Mouse (Mus musculus): ENCODE results near the gene Mipol1. TPM values are rescaled to one million over a fixed set of nuclear protein-coding genes. Genes with fewer than 3 reads are reported as not detected.

Mipol1 gene
- polyA plus RNA-seq, 1 experiment from 2014 or later = 5.6 TPM

DNA sequence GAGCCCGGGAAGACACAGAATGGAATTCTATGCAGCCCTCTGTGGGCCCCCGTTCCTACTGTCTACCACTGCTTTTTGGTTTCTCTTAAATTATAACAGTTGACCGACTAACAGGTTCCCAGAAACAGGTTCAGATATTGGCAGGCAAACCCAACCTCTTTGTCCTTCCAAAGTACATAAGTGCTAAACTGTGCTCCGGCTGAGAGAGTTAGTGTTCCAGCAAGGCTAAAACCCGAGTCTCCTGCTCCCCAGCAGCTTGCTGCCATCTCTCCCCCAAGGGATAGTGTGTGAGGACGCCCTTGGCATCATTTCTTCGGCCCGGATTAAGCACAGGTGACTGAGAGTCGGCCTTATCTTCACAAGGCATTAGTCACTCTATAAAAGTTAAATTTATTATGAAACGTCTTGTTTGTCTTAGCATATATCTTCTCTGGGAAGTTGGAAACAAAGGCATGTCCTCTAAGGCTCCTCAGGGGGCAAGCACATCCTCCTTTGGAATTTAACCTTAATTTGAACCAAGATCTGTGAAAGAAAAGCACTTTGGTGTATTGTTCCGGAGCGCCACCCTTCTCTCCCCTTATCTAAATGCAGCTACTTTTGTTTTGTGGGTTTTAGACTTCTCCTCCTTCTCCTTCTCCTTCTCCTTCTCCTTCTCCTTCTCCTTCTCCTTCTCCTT, 285.6 kb downstream of the Mipol1 start:
- H3K9me3 ChIP-seq (ENCODE audit: control insufficient read depth, low read length) = no peaks in the 10 kb centered on the region
- no peak overlapping the region for H3K4me3 ChIP-seq (ENCODE audit: low read length)
- H3K4me1 ChIP-seq (ENCODE audit: control insufficient read depth, insufficient read depth, low read depth, low read length) = no peaks in the 10 kb centered on the region
- H3K4me2 ChIP-seq (ENCODE audit: low read length) = no peak overlapping the region
- H3K27ac ChIP-seq (ENCODE audit: low read depth, low read length) = no peak overlapping the region
- ATAC-seq = no peak
- H3K36me3 ChIP-seq (ENCODE audit: control insufficient read depth, insufficient read depth, low read length) = no peaks in the 10 kb centered on the region
- no peaks in the 10 kb centered on the region for H3K27me3 ChIP-seq (replicated peaks; ENCODE audit: control insufficient read depth, insufficient read depth, low read length)
- WGBS = 41% methylated on average over 12 of the region's 12 CpGs
- no peak overlapping the region for H3K9ac ChIP-seq (ENCODE audit: low read depth, low read length)

GRCm38 (mm10) chr12:57528335-57528734, 298.1 kb downstream of the Mipol1 start:
- no peaks in the 10 kb centered on the region for H3K9me3 ChIP-seq (ENCODE audit: control insufficient read depth, low read length)

GRCm38 (mm10) chr12:57530474-57530873, 300.2 kb downstream of the Mipol1 start:
- peak; percentile 77; the same call in 1 of the 2 replicates for ATAC-seq
- no peaks in the 10 kb centered on the region for H3K4me1 ChIP-seq (ENCODE audit: control insufficient read depth, insufficient read depth, low read depth, low read length)
- no peak overlapping the region for H3K9ac ChIP-seq (ENCODE audit: low read depth, low read length)
- 4% methylated on average over 9 of the region's 9 CpGs for WGBS
- H3K9me3 ChIP-seq (ENCODE audit: control insufficient read depth, low read length) = no peaks in the 10 kb centered on the region
- H3K27me3 ChIP-seq (replicated peaks; ENCODE audit: control insufficient read depth, insufficient read depth, low read length) = peaks cover 43% of the 10 kb centered on the region
- H3K27ac ChIP-seq (ENCODE audit: low read depth, low read length) = no peak overlapping the region
- H3K36me3 ChIP-seq (ENCODE audit: control insufficient read depth, insufficient read depth, low read length) = no peaks in the 10 kb centered on the region
- H3K4me3 ChIP-seq (ENCODE audit: low read length) = no peak overlapping the region
- H3K4me2 ChIP-seq (ENCODE audit: low read length) = no peak overlapping the region

More at GRCm38 (mm10) chr12:57528335-57528734, 298.1 kb downstream of the Mipol1 start:
- H3K36me3 ChIP-seq (ENCODE audit: control insufficient read depth, insufficient read depth, low read length) = no peaks in the 10 kb centered on the region
- H3K27me3 ChIP-seq (replicated peaks; ENCODE audit: control insufficient read depth, insufficient read depth, low read length) = peaks cover 23% of the 10 kb centered on the region
- 79% methylated on average over 4 of the region's 4 CpGs for WGBS
- no peak overlapping the region for H3K4me3 ChIP-seq (ENCODE audit: low read length)
- no peak overlapping the region for H3K9ac ChIP-seq (ENCODE audit: low read depth, low read length)
- H3K4me1 ChIP-seq (ENCODE audit: control insufficient read depth, insufficient read depth, low read depth, low read length) = no peaks in the 10 kb centered on the region
- ATAC-seq = no peak
- H3K27ac ChIP-seq (ENCODE audit: low read depth, low read length) = no peak overlapping the region
- no peak overlapping the region for H3K4me2 ChIP-seq (ENCODE audit: low read length)

DNA sequence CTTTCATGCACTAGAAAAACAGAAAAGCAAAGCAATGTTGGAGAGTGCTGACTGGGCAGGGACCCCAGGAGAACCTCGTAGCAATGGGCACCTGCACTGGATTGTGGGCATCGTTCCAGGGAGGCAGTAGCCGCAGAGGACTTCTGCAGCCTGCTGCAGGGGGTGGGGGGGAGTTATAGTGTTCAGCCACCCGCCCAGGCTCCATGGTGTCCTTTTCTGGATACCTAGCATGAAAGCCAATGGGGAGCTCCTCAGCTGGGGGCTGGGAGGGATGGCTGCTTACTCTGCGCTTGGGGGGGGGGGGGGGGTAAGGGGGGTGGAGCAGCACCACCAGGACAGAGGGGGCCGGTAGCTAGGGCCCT, 304.3 kb downstream of the Mipol1 start:
- Histone ChIP-seq H3K27ac (ENCODE audit: low read depth, low read length) (no peak overlapping the region), H3K9ac (ENCODE audit: low read depth, low read length) (no peak overlapping the region), H3K27me3 (replicated peaks; ENCODE audit: control insufficient read depth, insufficient read depth, low read length) (peaks cover 64% of the 10 kb centered on the region), H3K4me1 (ENCODE audit: control insufficient read depth, insufficient read depth, low read depth, low read length) (no peaks in the 10 kb centered on the region), H3K9me3 (ENCODE audit: control insufficient read depth, low read length) (no peaks in the 10 kb centered on the region), H3K4me3 (ENCODE audit: low read length) (no peak overlapping the region), H3K4me2 (ENCODE audit: low read length) (no peak overlapping the region), H3K36me3 (ENCODE audit: control insufficient read depth, insufficient read depth, low read length) (no peaks in the 10 kb centered on the region)
- ATAC-seq = peak; percentile 51
- 4% methylated on average over 5 of the region's 6 CpGs for WGBS

DNA sequence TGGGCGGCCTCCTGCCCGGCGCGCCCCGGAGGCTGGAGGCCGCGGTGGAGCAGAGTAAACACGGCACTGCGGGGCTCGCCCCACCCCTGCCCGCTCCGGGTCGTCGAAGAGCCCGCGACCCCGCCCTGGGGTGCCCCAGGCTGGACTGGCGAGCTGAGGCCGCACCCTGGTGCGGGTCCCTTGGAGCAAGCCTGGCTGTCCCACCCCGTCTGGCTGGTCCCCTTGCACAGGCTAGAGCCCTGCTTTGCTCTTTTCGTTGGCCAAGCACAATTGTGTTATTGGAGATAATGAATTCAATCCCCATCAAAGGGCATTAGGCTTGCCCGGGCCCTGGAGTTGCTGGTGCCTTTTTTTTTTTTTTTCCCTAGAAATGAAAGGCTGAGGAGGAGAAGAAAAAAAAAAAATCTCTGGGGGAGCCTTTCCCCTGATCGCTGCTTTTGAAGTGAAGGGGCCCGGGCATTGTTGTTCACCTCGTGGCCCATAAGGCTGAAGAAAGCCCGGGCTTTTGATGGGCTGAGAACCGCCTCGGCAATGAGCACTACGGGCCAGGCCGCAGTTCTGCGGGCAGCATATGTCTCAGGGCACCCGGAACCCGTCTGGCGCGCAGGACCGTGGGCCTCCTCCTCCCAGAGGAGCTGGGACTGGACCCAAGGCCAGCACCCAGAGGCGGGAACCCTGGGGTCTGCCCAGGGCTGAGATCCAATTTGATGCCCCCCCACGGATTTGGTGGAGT, 304.8 kb downstream of the Mipol1 start:
- WGBS = 1% methylated on average over 35 of the region's 39 CpGs

GRCm38 (mm10) chr12:57536056-57536908, 306.1 kb downstream of the Mipol1 start:
- no peak for ATAC-seq
- Histone ChIP-seq H3K27me3 (replicated peaks; ENCODE audit: control insufficient read depth, insufficient read depth, low read length) (peaks cover 74% of the 10 kb centered on the region), H3K4me1 (ENCODE audit: control insufficient read depth, insufficient read depth, low read depth, low read length) (no peaks in the 10 kb centered on the region), H3K36me3 (ENCODE audit: control insufficient read depth, insufficient read depth, low read length) (no peaks in the 10 kb centered on the region), H3K9ac (ENCODE audit: low read depth, low read length) (no peak overlapping the region), H3K4me3 (ENCODE audit: low read length) (no peak overlapping the region), H3K27ac (ENCODE audit: low read depth, low read length) (no peak overlapping the region), H3K9me3 (ENCODE audit: control insufficient read depth, low read length) (no peaks in the 10 kb centered on the region), H3K4me2 (ENCODE audit: low read length) (no peak overlapping the region)
- WGBS = under 1% methylated on average over 25 of the region's 25 CpGs

More for the DNA sequence above, 304.8 kb downstream of the Mipol1 start:
- H3K27ac ChIP-seq (ENCODE audit: low read depth, low read length) = no peak overlapping the region
- H3K9ac ChIP-seq (ENCODE audit: low read depth, low read length) = no peak overlapping the region
- peak; percentile 63 for ATAC-seq
- peaks cover 68% of the 10 kb centered on the region for H3K27me3 ChIP-seq (replicated peaks; ENCODE audit: control insufficient read depth, insufficient read depth, low read length)
- H3K36me3 ChIP-seq (ENCODE audit: control insufficient read depth, insufficient read depth, low read length) = no peaks in the 10 kb centered on the region
- no peaks in the 10 kb centered on the region for H3K9me3 ChIP-seq (ENCODE audit: control insufficient read depth, low read length)
- no peaks in the 10 kb centered on the region for H3K4me1 ChIP-seq (ENCODE audit: control insufficient read depth, insufficient read depth, low read depth, low read length)
- no peak overlapping the region for H3K4me2 ChIP-seq (ENCODE audit: low read length)
- H3K4me3 ChIP-seq (ENCODE audit: low read length) = no peak overlapping the region

- 3% methylated on average over 11 of the region's 11 CpGs for WGBS
- no peaks in the 10 kb centered on the region for H3K4me1 ChIP-seq (ENCODE audit: control insufficient read depth, insufficient read depth, low read depth, low read length)
- H3K4me3 ChIP-seq (ENCODE audit: low read length) = no peak overlapping the region
- ATAC-seq = no peak
- no peak overlapping the region for H3K9ac ChIP-seq (ENCODE audit: low read depth, low read length)
- H3K4me2 ChIP-seq (ENCODE audit: low read length) = no peak overlapping the region
- no peaks in the 10 kb centered on the region for H3K9me3 ChIP-seq (ENCODE audit: control insufficient read depth, low read length)
- H3K36me3 ChIP-seq (ENCODE audit: control insufficient read depth, insufficient read depth, low read length) = no peaks in the 10 kb centered on the region
- H3K27ac ChIP-seq (ENCODE audit: low read depth, low read length) = no peak overlapping the region
- peaks cover 73% of the 10 kb centered on the region for H3K27me3 ChIP-seq (replicated peaks; ENCODE audit: control insufficient read depth, insufficient read depth, low read length)
Observed at GRCm38 (mm10) chr12:57536909-57537670, 306.9 kb downstream of the Mipol1 start.

DNA sequence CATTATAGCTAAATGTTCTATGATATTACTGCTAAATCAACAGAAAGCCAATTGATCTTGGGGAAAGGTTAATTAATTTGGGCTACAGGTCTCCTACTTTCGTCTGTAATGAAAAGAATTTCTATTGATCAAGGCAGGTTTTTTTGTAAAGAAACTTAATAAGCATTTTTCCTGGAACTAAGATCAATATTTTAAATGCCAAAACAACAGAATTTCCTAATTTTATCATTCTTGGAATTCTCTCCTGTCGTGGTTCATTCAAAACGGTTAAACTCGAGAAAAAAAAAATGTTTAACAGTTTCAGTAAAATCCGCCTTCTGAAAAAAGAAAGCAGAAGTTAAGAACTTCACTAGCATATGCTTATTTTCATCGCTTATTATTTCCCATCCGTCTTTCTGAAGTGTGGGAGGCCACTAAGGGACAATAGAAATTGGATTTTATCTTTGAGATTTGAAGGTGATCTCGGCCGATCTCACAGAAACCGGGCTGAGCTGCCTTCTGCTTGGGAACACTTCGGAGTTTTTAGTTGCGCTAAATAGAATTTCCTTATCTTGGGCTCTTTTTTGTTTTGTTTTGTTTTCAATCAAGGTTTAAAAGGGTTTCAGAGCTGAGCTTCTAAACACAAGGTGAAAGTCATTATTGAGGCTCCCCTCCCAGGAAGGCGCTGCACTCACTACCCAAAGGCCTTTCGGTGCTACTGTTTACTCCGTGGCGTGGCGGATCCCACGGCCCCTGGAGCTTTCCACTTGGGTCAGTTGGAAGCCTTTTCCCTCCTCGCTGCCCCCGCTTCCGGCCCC, 307.8 kb downstream of the Mipol1 start:
- Histone ChIP-seq H3K9ac (ENCODE audit: low read depth, low read length) (no peak overlapping the region), H3K4me3 (ENCODE audit: low read length) (no peak overlapping the region), H3K4me2 (ENCODE audit: low read length) (peak overlapping the region; percentile 30), H3K27me3 (replicated peaks; ENCODE audit: control insufficient read depth, insufficient read depth, low read length) (peaks cover 72% of the 10 kb centered on the region), H3K27ac (ENCODE audit: low read depth, low read length) (no peak overlapping the region), H3K9me3 (ENCODE audit: control insufficient read depth, low read length) (peaks cover 2% of the 10 kb centered on the region; the same call in 1 of the 2 replicates), H3K36me3 (ENCODE audit: control insufficient read depth, insufficient read depth, low read length) (no peaks in the 10 kb centered on the region), H3K4me1 (ENCODE audit: control insufficient read depth, insufficient read depth, low read depth, low read length) (no peaks in the 10 kb centered on the region)
- no peak for ATAC-seq
- WGBS = 1% methylated on average over 21 of the region's 21 CpGs

All from hindbrain, embryonic 16.5 days (tissue).